Mouse (Mus musculus): Measurements from ENCODE around the gene Cdipt.
A peak's percentile ranks its signal among the peaks of the same experiment; 100 is the strongest.

The Cdipt gene

DNA sequence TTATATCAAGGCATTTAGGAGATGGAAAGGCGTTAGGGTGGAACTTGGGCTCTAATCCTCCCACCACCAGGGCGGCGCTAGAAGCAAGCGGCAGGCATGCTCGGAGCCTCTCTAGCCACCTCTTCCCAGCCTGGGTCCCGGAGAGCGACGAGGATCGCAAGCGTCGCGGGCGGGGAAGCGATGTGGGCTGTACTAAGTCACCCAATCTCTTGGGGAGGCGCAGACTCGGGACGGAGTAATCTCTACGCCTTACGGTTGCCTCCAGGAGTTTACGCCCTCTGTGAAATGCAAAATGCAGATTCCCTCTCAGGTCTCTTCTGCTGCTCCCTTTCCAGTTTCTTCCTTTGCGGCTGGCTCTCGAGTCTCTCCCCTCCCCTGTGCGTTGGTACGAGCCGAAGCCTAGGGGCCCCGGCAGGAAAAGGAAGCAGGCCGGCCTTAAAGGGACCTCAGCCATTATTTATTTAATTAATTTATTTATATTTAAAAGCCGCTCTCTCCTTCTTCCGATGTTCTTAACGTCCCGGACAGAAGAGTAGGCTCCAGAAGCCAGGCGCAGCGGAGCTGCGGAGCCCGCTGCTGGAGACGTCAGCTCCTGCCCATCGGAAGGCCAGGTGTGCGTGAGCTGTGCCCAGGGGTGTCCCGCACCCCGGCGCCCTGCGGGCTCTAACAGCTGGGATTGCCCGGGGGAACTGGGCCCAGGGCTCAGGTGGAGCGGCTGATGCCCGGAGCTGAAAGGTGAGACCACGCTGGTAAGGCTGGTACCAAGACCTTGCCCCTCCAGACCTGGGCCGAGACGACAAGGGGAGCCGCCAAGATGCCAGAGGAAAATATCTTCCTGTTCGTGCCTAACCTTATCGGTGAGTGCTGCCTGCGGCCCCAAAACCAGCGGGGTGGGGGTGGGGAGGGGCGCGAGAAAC is 494 bp downstream of the Cdipt start, which contains the start of gene Cdiptos:
Gene Cdiptos, minus strand, starts transcription at position 149 of the 917 bp plus-strand sequence.
- peak; percentile 96 to 98 for DNase-seq (ENCODE audit: low spot score in 2 of 2)

DNA sequence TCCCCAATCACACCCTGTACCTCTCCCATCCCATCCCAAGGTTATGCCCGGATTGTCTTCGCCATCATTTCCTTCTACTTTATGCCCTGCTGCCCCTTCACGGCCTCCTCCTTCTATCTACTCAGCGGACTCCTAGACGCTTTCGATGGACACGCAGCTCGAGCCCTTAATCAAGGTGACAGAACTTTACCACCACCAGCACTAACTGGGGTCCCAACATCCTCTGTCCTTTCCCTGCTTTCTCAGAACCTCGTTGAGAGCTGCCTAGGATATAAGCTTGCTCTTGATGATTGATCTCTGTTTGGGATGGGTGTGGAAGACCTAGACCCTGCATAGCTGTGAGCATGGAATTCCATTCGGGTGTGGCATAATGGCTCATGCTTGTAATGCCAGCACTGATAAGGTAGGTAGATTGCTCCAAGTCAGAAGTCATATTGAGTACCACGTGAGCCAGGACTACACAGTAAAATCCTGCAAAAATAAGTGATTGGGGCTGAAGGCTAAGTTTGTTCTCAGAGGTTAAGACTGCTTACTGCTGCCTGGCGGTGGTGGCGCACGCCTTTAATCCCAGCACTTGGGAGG is 1.3 kb downstream of the Cdipt start:
- no peak for DNase-seq (ENCODE audit: low spot score in 2 of 2)

DNA sequence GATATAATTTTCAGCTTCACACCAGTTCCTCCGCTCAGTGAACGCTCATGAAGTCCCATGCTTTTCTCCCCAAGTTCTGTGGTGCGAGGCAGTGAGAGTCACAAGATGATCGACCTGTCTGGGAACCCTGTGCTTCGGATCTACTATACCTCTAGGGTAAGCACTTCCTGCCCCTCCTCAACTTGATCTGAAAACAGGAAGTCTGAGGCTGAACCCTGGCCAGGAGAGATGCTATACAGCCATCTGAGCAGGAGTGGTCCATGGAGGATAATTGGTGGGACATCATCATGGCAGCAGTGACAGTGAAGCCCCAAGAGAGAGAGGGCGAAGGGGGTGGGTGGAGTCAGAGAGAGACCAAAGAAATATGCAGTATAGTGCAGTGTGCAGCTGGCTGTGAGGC is 3.1 kb downstream of the Cdipt start:
- DNase-seq (ENCODE audit: low spot score in 2 of 2): no peak

DNA sequence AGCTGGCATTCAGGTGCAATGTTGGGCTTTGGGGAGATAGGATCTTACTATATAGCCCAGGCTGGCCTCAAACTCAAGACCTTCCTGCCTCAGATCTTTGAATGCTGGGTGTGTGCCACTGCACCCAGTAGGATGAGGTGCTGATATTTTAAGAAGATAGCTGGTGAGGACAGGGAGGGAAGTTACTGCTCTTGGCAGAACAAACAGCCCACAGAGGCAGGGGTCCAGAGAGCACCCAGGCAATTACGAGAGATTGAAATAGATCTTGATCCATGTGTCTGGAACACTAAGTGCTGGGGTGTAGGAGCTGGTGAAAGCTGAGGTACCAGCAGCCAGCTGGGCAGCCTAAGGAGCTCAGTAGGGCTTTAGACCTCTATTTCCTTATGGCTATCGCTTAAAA is 5.9 kb downstream of the Cdipt start:
- DNase-seq (ENCODE audit: low spot score in 2 of 2): no peak

DNA sequence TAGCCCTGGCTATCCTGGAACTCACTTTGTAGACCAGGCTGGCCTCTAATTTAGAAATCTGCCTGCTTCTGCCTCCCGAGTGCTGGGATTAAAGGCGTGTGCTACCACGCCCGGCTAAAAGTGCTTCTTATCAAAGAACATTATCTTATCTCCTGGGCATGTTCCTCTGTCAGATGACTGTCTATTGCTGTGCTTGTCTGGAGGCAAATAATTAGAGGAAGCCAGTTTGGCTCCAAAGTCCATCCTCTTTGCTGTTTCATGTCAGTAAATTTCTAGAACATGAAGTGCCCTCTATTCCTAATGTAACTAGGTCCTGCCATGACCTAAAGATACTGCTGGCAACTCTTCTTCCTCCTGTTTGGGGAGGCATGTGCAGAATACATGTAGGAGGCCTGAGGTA is 6.3 kb downstream of the Cdipt start:
- no peak for DNase-seq (ENCODE audit: low spot score in 2 of 2)

DNA sequence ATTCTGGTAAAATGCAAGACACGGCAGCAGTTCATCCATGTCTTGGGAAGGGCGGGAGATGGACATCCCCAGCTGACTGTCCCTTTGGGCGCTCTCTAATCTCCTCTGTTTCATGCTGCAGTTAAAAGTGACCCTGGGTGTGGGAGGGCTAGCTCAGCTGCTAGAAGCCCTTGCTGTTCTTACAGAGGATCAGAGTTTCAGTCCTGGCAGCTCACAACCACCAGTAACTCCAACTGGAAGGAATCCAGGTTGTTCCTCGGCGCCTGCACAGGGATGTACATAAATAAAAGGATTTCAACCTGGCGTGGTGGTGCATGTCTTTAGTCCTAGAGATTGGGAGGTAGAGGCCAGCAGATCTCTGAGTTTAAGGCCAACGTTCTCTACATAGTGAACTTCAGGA is 7.4 kb downstream of the Cdipt start:
- DNase-seq (ENCODE audit: low spot score in 2 of 2): no peak

DNA sequence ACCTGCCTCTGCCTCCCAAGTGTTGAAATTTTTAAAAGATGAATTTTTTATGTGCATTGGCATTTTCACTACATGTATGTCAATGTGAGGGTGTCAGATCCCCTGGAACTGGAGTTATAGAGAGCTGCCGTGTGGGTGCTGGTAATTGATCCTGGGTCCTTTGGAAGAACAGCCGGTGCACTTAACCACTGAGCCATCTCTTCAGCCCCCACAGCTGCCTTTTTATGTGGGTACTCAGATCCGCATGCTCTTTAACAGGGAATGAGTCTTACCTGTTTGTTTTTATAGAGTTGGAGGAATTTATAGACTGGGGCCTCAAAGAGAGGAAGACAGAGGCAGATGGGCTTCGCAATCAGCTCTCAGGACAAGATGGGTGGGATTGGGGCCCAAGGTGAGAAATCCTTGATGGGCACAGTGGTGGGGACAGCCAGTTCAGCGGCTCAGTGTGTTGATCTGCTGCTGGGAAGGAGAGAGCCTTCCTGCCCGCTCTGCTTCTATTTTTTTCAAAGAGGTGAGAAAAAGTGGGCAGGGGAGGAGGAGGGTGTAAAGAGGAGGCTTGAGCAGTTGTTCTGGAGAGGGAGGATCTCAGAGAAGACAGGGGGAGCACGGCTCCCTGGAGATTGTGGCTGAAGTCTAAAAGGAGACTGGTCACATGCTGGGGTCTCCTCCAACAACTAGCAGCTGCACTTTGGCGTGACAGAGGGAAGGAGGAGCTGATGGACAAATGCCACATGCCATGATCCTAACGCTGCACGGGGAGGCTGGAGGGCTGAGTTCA is 9.1 kb downstream of the Cdipt start:
- DNase-seq (ENCODE audit: low spot score in 2 of 2): no peak

DNA sequence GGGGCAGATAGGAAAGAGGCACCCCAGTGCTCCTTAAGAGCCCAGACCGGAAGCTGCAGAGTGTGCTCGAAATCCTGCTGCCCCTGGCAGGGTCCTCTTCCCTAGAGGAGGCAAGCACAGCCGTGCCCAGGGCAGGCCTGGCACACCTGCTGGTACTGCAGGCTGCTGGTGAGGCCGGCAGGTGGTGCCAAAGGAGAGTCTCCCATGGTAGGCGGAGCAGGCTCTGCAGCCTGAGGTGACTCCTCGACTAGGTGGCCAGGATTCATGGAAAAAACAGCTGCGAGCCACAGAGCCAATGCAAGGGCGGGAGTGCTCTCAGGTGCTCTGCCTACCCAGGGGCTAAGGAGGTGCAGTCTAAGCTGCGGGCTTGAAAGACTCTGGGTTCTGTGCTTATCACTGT is 10.6 kb downstream of the Cdipt start:
- no peak for DNase-seq (ENCODE audit: low spot score in 2 of 2)

DNA sequence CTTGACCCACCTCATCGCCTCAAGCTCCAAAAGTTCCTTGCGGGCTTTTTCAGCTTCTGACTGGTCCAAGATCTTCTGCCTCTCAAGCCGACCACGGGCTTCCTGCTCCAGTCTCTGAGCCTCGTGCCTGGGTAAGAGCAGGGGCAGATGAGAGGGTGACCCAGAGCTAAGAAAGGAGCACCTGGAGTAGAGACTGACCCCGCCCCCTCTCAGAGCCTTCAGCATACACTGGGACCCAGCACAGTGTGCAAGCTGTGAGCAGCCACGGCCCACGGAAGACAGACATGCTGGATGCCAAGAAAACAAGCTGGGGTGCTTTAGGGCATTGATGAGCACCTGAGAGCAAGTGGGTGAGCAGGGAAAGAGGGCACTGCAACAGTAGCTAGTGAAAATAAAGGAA is 13.1 kb downstream of the Cdipt start:
- no peak for DNase-seq (ENCODE audit: low spot score in 2 of 2)

DNA sequence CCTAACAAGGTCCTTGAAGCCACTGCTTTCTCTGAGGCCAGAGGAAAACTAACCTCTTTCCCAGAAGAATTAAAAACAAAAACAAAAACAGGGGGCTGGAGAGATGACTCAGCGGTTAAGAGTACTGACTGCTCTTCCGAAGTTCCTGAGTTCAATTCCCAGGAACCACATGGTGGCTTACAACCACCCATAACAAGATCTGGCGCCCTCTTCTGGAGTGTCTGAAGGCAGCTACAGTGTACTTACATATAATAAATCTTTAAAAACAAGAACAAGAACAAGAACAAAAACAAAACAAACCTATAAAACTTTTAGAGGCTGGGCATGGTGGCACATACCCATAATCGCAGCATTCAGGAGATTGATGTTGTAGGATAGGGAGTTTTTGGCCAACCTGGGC is 20.7 kb downstream of the Cdipt start:
- DNase-seq (ENCODE audit: low spot score in 2 of 2): no peak

DNA sequence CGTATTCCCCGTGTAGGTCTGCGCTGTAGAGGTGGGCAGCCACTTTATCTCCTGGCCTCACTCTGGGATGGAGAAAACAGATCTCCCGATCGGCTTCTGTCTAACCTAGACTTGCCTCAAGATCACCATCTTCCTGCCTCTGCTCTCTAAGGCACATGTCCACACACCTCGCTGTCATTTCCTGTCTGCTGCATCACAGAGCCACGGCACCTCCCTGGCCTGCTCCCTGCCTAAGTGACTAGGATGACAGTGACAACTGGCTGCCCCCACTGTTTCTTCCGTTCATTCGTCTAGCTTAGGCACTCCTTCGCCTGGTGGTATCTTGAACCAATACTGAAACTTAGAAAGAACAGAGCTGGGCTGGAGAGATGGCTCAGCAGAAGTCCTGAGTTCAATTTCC is 23.9 kb downstream of the Cdipt start:
- DNase-seq (ENCODE audit: low spot score in 2 of 2): no peak

DNA sequence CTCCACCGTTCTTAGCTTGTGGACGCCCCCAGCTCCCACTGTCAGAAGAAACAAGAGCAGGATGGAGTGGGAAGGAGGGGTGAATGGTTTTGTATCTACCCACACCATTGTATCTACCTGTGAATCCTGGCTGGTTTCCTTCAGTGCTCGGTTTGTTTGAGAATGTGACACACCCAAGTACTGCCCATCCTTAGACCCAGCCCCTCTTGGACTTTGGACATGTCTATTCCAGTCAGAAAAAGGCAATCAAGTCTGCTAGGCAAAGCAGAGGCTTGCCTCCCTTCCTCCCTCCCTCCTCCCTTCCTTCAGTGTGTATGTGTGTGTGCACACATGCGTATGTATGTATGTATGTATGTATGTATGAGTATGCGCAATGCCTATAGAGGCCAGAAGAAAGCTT is 27.9 kb downstream of the Cdipt start:
- no peak for DNase-seq (ENCODE audit: low spot score in 2 of 2)

DNA sequence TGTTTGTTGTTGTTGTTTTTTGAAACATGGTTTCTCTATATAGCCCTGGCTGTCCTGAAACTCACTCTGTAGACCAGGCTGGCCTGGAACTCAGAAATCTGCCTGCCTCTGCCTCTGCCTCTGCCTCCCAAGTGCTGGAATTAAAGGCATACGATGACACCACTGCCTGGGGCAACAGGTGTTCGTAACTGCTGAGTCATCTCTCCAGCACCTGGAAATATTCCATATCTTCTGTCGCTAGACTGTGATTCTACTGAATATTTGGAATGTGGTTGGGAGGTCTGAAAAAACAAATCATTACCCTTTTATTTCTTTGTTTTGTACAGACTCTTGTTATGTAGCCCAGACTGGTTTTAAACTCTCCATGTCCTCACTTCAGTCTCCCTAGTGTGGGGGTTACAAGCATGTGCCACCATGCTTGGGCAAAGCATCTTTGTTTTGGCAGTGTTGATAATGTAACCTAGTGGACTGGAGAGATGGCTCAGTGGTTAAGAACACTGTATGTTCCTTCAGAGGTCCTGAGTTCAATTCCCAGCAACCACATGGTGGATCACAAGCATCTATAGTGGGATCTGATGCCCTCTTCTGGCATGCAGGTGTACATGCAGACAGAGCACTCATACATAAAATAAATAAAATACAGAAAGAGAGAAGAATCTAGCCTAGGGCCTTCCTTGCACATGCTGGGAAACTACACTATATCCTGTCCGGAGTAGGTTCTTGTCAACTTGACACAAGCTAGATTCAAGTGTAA is 28.6 kb downstream of the Cdipt start:
- no peak for DNase-seq (ENCODE audit: low spot score in 2 of 2)

DNA sequence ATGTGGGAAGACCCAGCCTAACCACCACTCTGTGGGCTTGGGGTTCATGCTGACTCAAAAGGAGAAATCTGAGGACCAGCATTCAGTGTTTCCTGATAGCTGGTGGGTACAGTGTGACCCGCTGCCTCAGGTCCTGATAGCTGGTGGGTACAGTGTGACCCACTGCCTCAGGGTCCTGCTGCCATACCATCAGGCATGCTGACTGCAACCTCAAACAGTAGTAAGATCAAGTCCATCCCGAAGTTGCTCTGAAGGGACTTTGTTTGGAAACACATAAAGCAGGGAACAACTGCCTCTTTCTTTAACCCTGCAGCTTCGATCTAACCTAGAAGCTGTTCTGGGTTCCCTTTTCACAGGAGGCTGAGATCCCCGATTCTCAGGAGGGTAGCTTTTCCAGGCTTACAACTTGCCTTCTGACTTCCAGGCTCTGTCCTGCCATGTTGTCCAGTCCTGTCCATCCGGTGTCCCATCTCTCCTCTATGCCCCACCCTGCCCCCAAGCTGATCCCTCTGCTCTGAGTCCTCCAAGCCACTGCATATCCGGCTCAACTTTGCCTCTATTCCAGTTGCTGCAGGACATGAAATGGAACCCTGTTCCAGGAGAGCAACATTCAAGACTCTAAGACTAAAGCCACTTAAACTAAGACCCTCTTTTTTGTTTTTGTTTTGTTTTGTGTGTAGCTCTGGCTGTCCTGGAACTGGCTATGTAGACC is 31.8 kb downstream of the Cdipt start:
- DNase-seq (ENCODE audit: low spot score in 2 of 2): no peak

DNA sequence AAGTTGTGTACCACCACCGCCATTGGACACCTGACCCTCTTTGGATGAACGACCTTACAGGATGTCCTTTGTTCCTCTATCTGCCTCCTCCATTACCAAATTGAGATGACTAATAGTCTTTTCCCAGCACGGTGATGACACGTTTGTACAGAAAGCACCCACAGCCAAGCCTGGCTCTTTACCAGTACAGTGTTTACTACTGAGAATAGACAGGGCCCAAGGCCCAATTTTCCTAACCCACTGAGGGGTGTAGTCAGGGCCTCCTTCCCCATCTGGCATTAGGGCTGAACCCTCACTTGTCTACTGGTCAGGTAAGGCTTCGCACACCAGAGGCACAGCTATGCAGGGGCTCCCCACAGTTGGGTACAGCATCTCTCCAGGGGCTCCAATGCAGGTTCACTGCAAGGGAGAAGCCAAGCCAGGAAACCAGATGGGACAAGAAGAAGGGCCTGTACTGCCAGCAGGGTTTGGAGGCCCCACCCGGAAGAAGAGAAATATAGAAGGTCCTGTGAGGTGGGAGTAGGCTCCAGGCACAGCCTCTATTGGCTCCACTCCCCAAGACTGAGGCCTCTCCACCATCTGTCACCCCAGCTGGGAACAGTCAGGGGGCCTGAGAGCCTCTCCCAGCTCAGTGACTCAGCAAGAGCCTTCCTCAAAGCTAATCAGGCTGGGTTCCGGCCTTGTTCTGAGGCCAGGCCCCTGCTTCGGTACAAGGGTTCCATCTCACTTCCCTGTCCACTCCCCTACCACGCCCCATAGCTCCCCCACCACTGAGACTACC is 32.7 kb downstream of the Cdipt start:
- DNase-seq (ENCODE audit: low spot score in 2 of 2): peak in 1 of 2 experiments; percentile 69

DNA sequence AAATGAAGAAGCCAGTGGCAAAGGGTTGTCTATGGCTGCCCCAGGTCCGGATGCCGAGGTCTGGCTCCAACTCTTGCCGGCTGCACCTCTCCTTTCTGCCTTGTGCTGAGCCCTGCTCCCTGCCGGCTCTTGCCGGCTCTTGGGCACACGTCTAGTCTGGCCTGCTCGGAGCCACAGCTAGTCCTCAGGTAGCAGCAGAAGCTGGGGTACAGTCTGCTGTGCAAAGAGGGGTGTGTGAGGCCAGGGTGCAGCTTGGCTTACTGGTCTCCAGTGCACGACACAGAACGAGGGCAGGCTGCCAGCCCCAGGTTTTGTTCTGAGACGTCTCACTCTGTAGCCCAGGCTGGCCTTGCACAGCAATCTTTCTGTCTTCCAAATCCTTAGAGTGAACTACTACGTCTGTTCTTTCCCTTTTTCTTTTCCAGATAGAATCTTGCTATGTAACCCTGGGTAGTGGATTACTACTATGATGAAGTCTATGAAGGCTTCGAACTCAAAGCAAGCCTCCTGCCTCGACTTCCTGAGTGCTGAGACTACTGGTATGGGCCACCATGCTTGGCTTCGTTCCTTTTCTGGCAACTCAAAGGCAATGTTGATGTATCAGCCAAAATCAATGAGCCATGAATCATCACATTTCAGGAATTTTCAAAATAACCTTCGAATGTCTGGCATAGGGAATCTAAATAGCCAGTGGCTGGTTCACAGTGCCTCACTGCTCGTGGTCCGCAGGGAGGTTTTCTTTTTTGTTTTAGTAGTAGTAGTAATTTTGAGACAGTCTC is 33.8 kb downstream of the Cdipt start:
- DNase-seq (ENCODE audit: low spot score in 2 of 2): no peak

DNA sequence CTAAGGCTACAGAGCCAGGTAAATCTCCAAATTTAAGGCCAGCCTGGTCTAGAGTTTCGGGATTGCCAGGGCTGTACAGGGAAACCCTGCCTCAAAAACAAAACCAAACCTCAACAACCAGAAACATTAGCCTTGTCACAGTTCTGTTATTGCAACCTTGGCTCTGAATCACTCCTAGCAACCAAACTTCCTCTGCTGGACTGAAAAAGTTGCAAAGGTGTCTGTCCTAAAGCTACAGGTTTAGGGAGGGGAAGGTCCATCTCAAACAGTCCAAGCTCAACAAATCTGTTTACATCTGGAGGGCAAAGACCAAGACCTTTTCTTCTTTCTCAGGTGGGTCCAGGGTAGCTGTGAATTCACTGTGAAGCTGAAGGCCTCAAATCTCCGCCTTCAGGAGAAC is 35.3 kb downstream of the Cdipt start:
- no peak for DNase-seq (ENCODE audit: low spot score in 2 of 2)

DNA sequence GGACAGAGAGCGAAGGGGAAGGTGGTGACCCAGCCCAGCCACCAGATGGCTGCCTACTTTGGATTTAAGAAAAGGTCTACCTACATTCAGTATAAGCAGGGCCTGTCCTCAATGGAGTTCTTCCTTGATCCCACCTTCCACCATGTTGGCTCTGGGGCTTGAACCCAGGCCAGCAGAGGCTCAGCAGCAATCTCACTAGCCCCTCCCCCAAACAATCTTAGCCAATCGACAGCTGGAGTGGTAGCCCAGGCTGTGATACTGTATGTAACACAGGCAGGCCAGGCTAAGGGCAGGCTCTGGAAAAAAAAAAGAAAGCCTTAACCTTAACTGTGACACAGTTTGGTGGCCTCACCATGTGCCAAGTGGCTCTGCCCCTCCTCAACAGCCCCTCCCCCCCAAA is 36.0 kb downstream of the Cdipt start:
- no peak for DNase-seq (ENCODE audit: low spot score in 2 of 2)

DNA sequence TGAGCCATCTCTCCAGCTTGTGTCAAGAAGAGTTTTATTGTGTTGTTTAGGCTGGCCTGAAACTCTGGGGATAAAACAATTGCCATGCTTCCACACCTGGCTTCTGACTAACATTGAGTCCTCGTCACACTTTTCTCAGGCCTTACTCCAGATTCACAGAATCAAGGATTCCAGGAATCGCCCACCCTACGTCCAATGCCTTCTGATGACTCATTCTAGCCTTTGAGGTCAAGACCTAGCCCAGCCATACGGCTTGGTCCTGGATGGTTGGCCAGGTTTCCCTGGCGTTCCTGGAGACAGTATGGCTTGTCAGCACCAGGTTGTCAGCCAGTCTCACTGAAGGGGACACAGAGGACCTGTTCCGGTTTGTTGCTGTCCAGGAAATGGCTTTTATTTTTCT is 36.7 kb downstream of the Cdipt start:
- DNase-seq (ENCODE audit: low spot score in 2 of 2): no peak

DNA sequence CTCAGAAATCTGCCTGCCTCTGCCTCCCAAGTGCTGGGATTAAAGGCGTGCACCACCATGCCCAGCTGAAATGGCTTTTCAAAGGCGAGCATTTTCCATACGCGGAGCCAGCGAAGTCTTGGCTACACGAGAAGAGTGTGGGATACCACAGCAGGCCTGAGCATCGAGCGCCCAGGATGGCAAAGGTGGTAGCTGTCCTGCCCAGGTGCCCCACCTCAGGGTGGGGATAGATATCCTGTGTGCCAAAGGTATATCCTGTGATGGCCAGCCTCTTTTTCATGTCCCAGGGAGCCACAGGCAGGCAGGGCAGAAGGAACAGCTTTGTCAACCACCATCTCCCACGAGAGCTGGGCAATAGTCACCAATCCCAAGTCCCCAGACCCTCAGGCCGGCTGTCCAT is 37.1 kb downstream of the Cdipt start:
- DNase-seq (ENCODE audit: low spot score in 2 of 2): no peak
